Mouse (Mus musculus) ES-Bruce4 (cell line): ENCODE data around the gene Cbx6. TPM values are rescaled to one million over a fixed set of nuclear protein-coding genes. Genes with fewer than 3 reads are reported as not detected.

ENCODE experiments used
- H3K27ac ChIP-seq: 2 replicates; pipeline ENCODE4 v1.5.1; 2012; ENCODE audit warnings: low read length, inconsistent platforms; ENCODE audit not compliant: insufficient read depth
- H3K27me3 ChIP-seq: 2 replicates; pipeline ENCODE4 v1.6.1; 2012; ENCODE audit warnings: mild to moderate bottlenecking, low read length, inconsistent platforms; ENCODE audit not compliant: control insufficient read depth, poor library complexity, insufficient read depth, severe bottlenecking
- H3K36me3 ChIP-seq: 2 replicates; pipeline ENCODE4 v1.6.1; 2012; ENCODE audit warnings: inconsistent platforms, mild to moderate bottlenecking, low read length, moderate library complexity; ENCODE audit not compliant: control insufficient read depth, poor library complexity, insufficient read depth, severe bottlenecking
- H3K4me1 ChIP-seq: one replicate; pipeline ENCODE4 v1.8.1; 2011; ENCODE audit warnings: low read length; ENCODE audit not compliant: control insufficient read depth, insufficient read depth
- H3K4me3 ChIP-seq: 2 replicates; pipeline ENCODE4 v1.5.1; 2011; ENCODE audit warnings: low read depth, mild to moderate bottlenecking, low read length
- H3K9ac ChIP-seq: 2 replicates; pipeline ENCODE4 v1.6.1; 2012; ENCODE audit warnings: low read depth, mild to moderate bottlenecking, inconsistent platforms; ENCODE audit not compliant: poor library complexity, severe bottlenecking
- H3K9me3 ChIP-seq: replicated peaks from 2 replicates; pipeline ENCODE4 v1.6.1; 2012; ENCODE audit warnings: mild to moderate bottlenecking, low read length, inconsistent platforms; ENCODE audit not compliant: control insufficient read depth, poor library complexity, insufficient read depth, severe bottlenecking
- CTCF ChIP-seq: IDR thresholded peaks from one replicate; pipeline ENCODE4 v1.8.1; 2011; ENCODE audit warnings: low read depth, low read length
- EP300 ChIP-seq: IDR thresholded peaks from 2 replicates; pipeline ENCODE4 v1.6.1; 2011; ENCODE audit warnings: low read depth, low read length; ENCODE audit not compliant: insufficient read depth
- POLR2A ChIP-seq: IDR thresholded peaks from one replicate; pipeline ENCODE4 v1.8.1; 2011; ENCODE audit warnings: low read length; ENCODE audit not compliant: insufficient read depth
- polyA plus RNA-seq: library from polyadenylated mRNA; stranded (reverse); fragments of >200 nt; gene quantifications from 2 replicates; pipeline ENCODE4 v1.2.4, GENCODE M21; 2011; ENCODE audit warnings: low read depth; ENCODE audit not compliant: missing spikeins, insufficient read depth, insufficient read length

Gene Cbx6
- polyA plus RNA-seq, 1 experiment = 25.7 TPM

- Histone ChIP-seq H3K27me3 (no peaks in the 10 kb centered on the region), H3K9me3 (no peaks in the 10 kb centered on the region)
- TF ChIP-seq POLR2A (no peak), CTCF (no peak), EP300 (no peak)
These were observed 46.7 kb downstream of the Cbx6 start for GRCm38 (mm10) chr15:79787815-79788214.

GRCm38 (mm10) chr15:79785056-79785455, 49.4 kb downstream of the Cbx6 start:
- Histone ChIP-seq H3K9ac (no peak overlapping the region), H3K36me3 (no peaks in the 10 kb centered on the region), H3K27ac (no peak overlapping the region), H3K9me3 (no peaks in the 10 kb centered on the region), H3K27me3 (no peaks in the 10 kb centered on the region), H3K4me1 (no peaks in the 10 kb centered on the region), H3K4me3 (no peak overlapping the region)
- TF ChIP-seq POLR2A (no peak), CTCF (no peak), EP300 (no peak)

More at GRCm38 (mm10) chr15:79787815-79788214, 46.7 kb downstream of the Cbx6 start:
- Histone ChIP-seq H3K4me1 (no peaks in the 10 kb centered on the region), H3K4me3 (no peak overlapping the region), H3K9ac (no peak overlapping the region), H3K27ac (no peak overlapping the region), H3K36me3 (no peaks in the 10 kb centered on the region)

GRCm38 (mm10) chr15:79777749-79778148, 56.7 kb downstream of the Cbx6 start, which contains the start of gene Dnal4:
Gene Dnal4 (minus strand): TSS chr15:79777849.
- Histone ChIP-seq H3K9ac (no peak within 1 kb of the TSS), H3K4me3 (no peak within 1 kb of the TSS), H3K27ac (no peak within 1 kb of the TSS), H3K36me3 (no peaks in the 10 kb centered on the region), H3K9me3 (no peaks in the 10 kb centered on the region), H3K27me3 (no peaks in the 10 kb centered on the region), H3K4me1 (no peaks in the 10 kb centered on the region)
- no peak for TF ChIP-seq POLR2A
- no peak for TF ChIP-seq EP300
- TF ChIP-seq CTCF = no peak

DNA sequence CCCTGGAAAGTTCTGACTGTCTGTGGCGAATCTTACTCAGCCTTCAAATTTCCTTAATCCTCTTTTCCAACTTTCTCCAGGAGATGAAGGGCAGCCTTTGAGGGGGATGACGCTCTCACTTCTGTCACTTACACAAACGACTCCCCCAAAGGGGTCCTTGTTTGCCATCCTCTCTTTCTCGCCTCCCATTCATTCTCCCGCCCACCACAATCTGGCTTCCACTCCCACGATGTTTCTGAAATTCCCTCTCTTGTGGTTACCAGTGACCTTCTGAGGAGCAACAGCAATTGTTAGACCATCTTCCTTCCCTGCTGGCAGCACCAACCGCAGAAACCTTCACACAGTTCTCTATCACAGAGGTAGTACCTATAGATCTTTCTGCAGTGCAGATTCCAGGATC, 58.8 kb downstream of the Cbx6 start:
- Histone ChIP-seq H3K36me3 (no peaks in the 10 kb centered on the region), H3K27ac (no peak overlapping the region), H3K27me3 (no peaks in the 10 kb centered on the region), H3K9ac (no peak overlapping the region), H3K4me1 (no peaks in the 10 kb centered on the region), H3K4me3 (no peak overlapping the region), H3K9me3 (no peaks in the 10 kb centered on the region)
- no peak for TF ChIP-seq CTCF
- no peak for TF ChIP-seq EP300
- no peak for TF ChIP-seq POLR2A

DNA sequence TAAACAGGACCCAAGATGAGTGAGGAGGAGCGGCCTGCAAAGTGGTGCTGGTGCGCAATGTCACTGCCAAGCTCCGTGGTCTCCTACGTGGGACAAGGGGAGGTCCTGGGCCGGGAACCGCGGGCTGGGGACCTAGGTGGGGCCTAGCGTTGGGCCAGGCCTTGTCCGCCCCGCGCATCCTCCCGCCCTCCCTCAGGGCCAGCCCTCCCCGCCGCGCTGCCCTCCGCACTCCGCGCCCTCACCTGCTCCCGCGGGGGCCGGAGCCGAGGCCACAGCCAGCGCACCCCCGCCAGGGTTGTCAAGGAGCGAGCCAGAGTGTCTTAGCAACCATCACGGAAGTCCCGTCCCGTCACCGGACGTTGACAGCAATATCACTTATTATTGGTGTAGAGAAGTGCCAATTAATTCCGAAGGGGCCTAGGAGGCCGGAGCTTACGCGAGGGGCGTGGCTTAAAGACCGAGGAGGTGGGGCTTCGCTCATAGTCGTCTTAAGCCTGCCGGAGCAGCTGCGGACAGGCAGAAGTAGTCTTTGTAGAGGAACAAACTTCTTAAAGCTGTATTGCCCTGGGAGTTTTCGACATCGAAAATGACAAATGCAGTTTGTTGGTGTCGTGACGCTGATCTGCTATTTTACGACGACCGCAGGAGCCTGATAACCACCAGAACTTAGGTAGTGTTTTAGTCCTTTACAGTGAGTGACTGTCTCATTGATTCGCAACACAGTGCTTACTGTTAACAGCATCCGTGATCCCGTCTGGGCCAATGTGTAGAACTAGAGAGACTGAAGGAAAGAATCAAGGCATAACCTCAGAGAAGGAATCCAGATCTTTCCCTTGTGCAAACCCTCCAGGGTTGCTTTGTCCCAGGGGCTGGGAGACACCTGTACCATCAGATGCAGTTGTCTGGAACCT, 60.1 kb downstream of the Cbx6 start:
- Histone ChIP-seq H3K9ac (peak overlapping the region; percentile 34), H3K4me1 (no peaks in the 10 kb centered on the region), H3K27me3 (no peaks in the 10 kb centered on the region), H3K9me3 (no peaks in the 10 kb centered on the region), H3K27ac (no peak overlapping the region), H3K36me3 (no peaks in the 10 kb centered on the region), H3K4me3 (peak overlapping the region; percentile 87)
- TF ChIP-seq EP300 (no peak), POLR2A (peak; percentile 47)

Other genes starting within 250 kb of the Cbx6 start
- gene Dmc1, start 229.6 kb downstream of the Cbx6 start, polyA plus RNA-seq = 23.5 and 26.8 TPM in 2 replicates
- 3.2 and 3.4 TPM in 2 replicates for gene Fam227a, start 175.7 kb downstream of the Cbx6 start, polyA plus RNA-seq
- 22.0 and 28.7 TPM in 2 replicates for gene Cby1, start 175.5 kb downstream of the Cbx6 start, polyA plus RNA-seq
- gene Tomm22, start 163.8 kb downstream of the Cbx6 start, polyA plus RNA-seq = 131 and 145 TPM in 2 replicates
- 20.7 and 20.9 TPM in 2 replicates for gene Josd1, start 146.8 kb downstream of the Cbx6 start, polyA plus RNA-seq
- 32.4 and 38.3 TPM in 2 replicates for gene Gtpbp1, start 143.8 kb downstream of the Cbx6 start, polyA plus RNA-seq
- gene Sun2, start 92.2 kb downstream of the Cbx6 start, polyA plus RNA-seq = 7.8 and 11.7 TPM in 2 replicates
- gene Dnal4, start 56.8 kb downstream of the Cbx6 start, polyA plus RNA-seq = 15.7 and 19.9 TPM in 2 replicates
- 8.0 and 9.7 TPM in 2 replicates for gene Nptxr, start 29.9 kb downstream of the Cbx6 start, polyA plus RNA-seq
- 1.2 TPM in 1 of 2 replicates, not detected in the other for gene Npcd, start 451 bp downstream of the Cbx6 start, polyA plus RNA-seq
- gene Apobec3, start 57.0 kb upstream of the Cbx6 start, polyA plus RNA-seq = 98.9 and 114 TPM in 2 replicates
- gene Cbx7, start 136.4 kb upstream of the Cbx6 start, polyA plus RNA-seq = 111 and 112 TPM in 2 replicates
- gene Pdgfb, start 180.3 kb upstream of the Cbx6 start, polyA plus RNA-seq = 16.8 and 17.1 TPM in 2 replicates